Mouse (Mus musculus): ENCODE measurements around the gene Pkdrej. TPM values are rescaled to one million over a fixed set of nuclear protein-coding genes. Genes with fewer than 3 reads are reported as not detected.

Pkdrej gene
- total and polyA plus RNA-seq, 2 experiments from 2014 or later, result 0.66 to 2.4 TPM

GRCm38 (mm10) chr15:85822011-85822359, 451 bp upstream of the Pkdrej start:
- ATAC-seq (ENCODE audit: insufficient read depth, low read depth) (peak; percentile 64), DNase-seq (ENCODE audit: low spot score) (no peak)
- TF ChIP-seq CTCF (IDR thresholded peaks at IDR 0.05; ENCODE audit: low read depth), result peak; percentile 19; the same call in 1 of the 2 replicates
- TF ChIP-seq EP300 (IDR thresholded peaks at IDR 0.05; ENCODE audit: low read depth), result no peak
- Histone ChIP-seq H3K36me3 (replicated peaks; ENCODE audit: control insufficient read depth, insufficient read depth, low read length) (no peaks in the 10 kb centered on the region), H3K9me3 (replicated peaks; ENCODE audit: control insufficient read depth, low read length) (peaks cover 13% of the 10 kb centered on the region), H3K27me3 (ENCODE audit: control insufficient read depth, insufficient read depth, low read length) (peaks cover 14% of the 10 kb centered on the region; the same call in 1 of the 2 replicates), H3K4me1 (ENCODE audit: control insufficient read depth, insufficient read depth) (peaks cover 13% of the 10 kb centered on the region; the same call in 1 of the 2 replicates), H3K4me3 (ENCODE audit: low read depth, low read length) (peak overlapping the region; percentile 51), H3K4me2 (ENCODE audit: low read depth, low read length) (peak overlapping the region; percentile 93), H3K9ac (replicated peaks; ENCODE audit: low read depth, low read length) (peak overlapping the region; percentile 70), H3K27ac (ENCODE audit: low read depth) (no peak overlapping the region)
- 21% methylated on average over 4 of the region's 4 CpGs for whole genome bisulfite sequencing

GRCm38 (mm10) chr15:85813428-85813827, 8.1 kb downstream of the Pkdrej start:
- Histone ChIP-seq H3K36me3 (replicated peaks; ENCODE audit: control insufficient read depth, insufficient read depth, low read length) (no peaks in the 10 kb centered on the region), H3K4me3 (ENCODE audit: low read depth, low read length) (no peak overlapping the region), H3K9me3 (replicated peaks; ENCODE audit: control insufficient read depth, low read length) (peaks cover 17% of the 10 kb centered on the region; the same call in 1 of the 2 replicates), H3K4me1 (ENCODE audit: control insufficient read depth, insufficient read depth) (peaks cover 17% of the 10 kb centered on the region), H3K27me3 (ENCODE audit: control insufficient read depth, insufficient read depth, low read length) (no peaks in the 10 kb centered on the region), H3K4me2 (ENCODE audit: low read depth, low read length) (no peak overlapping the region), H3K9ac (replicated peaks; ENCODE audit: low read depth, low read length) (no peak overlapping the region), H3K27ac (ENCODE audit: low read depth) (no peak overlapping the region)
- ATAC-seq (ENCODE audit: insufficient read depth, low read depth), result no peak
- no peak for TF ChIP-seq EP300 (IDR thresholded peaks at IDR 0.05; ENCODE audit: low read depth)
- no peak for TF ChIP-seq CTCF (IDR thresholded peaks at IDR 0.05; ENCODE audit: low read depth)
- no peak for DNase-seq (ENCODE audit: low spot score)
- 64% methylated on average over 10 of the region's 10 CpGs for whole genome bisulfite sequencing

GRCm38 (mm10) chr15:85811535-85812277, 9.8 kb downstream of the Pkdrej start, which contains the start of gene Cdpf1:
Gene Cdpf1 (minus strand): TSS chr15:85811697.
- peak within 1 kb of the TSS; percentile 62 for H3K4me3 ChIP-seq (ENCODE audit: low read depth, low read length)
- peak within 1 kb of the TSS; percentile 72 for H3K4me2 ChIP-seq (ENCODE audit: low read depth, low read length)
- H3K9me3 ChIP-seq (replicated peaks; ENCODE audit: control insufficient read depth, low read length), result 0 out of 2 replicates have a peak, but pooled peaks cover 10% of the 10 kb centered on the region
- 3% methylated on average over 36 of the region's 36 CpGs for WGBS
- peak; percentile 90 for ATAC-seq (ENCODE audit: insufficient read depth, low read depth)
- peaks cover 17% of the 10 kb centered on the region for H3K4me1 ChIP-seq (ENCODE audit: control insufficient read depth, insufficient read depth)
- H3K9ac ChIP-seq (replicated peaks; ENCODE audit: low read depth, low read length), result peak within 1 kb of the TSS; percentile 60
- peak within 1 kb of the TSS; percentile 97 for H3K27ac ChIP-seq (ENCODE audit: low read depth)
- peak; percentile 96 for DNase-seq (ENCODE audit: low spot score)
- H3K27me3 ChIP-seq (ENCODE audit: control insufficient read depth, insufficient read depth, low read length), result no peaks in the 10 kb centered on the region
- TF ChIP-seq EP300 (IDR thresholded peaks at IDR 0.05; ENCODE audit: low read depth), result no peak; the same call in 1 of the 2 replicates
- TF ChIP-seq CTCF (IDR thresholded peaks at IDR 0.05; ENCODE audit: low read depth), result no peak
- H3K36me3 ChIP-seq (replicated peaks; ENCODE audit: control insufficient read depth, insufficient read depth, low read length), result peaks cover 7% of the 10 kb centered on the region; the same call in 1 of the 2 replicates

- peak; percentile 91 for DNase-seq (ENCODE audit: low spot score)
- peak; percentile 99 for TF ChIP-seq EP300 (IDR thresholded peaks at IDR 0.05; ENCODE audit: low read depth)
- TF ChIP-seq CTCF (IDR thresholded peaks at IDR 0.05; ENCODE audit: low read depth), result peak; percentile 21
- no peaks in the 10 kb centered on the region for H3K27me3 ChIP-seq (ENCODE audit: control insufficient read depth, insufficient read depth, low read length)
- H3K9me3 ChIP-seq (replicated peaks; ENCODE audit: control insufficient read depth, low read length), result 0 out of 2 replicates have a peak, but pooled peaks cover 7% of the 10 kb centered on the region
- peaks cover 17% of the 10 kb centered on the region for H3K4me1 ChIP-seq (ENCODE audit: control insufficient read depth, insufficient read depth)
- H3K4me3 ChIP-seq (ENCODE audit: low read depth, low read length), result peak overlapping the region; percentile 62
- WGBS, result 2% methylated on average over 36 of the region's 36 CpGs
- peak overlapping the region; percentile 60 for H3K9ac ChIP-seq (replicated peaks; ENCODE audit: low read depth, low read length)
- peak overlapping the region; percentile 97 for H3K27ac ChIP-seq (ENCODE audit: low read depth)
- peak overlapping the region; percentile 72 for H3K4me2 ChIP-seq (ENCODE audit: low read depth, low read length)
- H3K36me3 ChIP-seq (replicated peaks; ENCODE audit: control insufficient read depth, insufficient read depth, low read length), result peaks cover 8% of the 10 kb centered on the region; the same call in 1 of the 2 replicates
- ATAC-seq (ENCODE audit: insufficient read depth, low read depth), result peak; percentile 89
Observed at GRCm38 (mm10) chr15:85810806-85811521, 10.6 kb downstream of the Pkdrej start.

- TF ChIP-seq CTCF (IDR thresholded peaks at IDR 0.05; ENCODE audit: low read depth) (no peak), EP300 (IDR thresholded peaks at IDR 0.05; ENCODE audit: low read depth) (no peak)
- Histone ChIP-seq H3K4me3 (ENCODE audit: low read depth, low read length) (peak overlapping the region; percentile 62; the same call in 1 of the 2 replicates), H3K4me1 (ENCODE audit: control insufficient read depth, insufficient read depth) (peaks cover 17% of the 10 kb centered on the region), H3K9me3 (replicated peaks; ENCODE audit: control insufficient read depth, low read length) (0 out of 2 replicates have a peak, but pooled peaks cover 2% of the 10 kb centered on the region), H3K27me3 (ENCODE audit: control insufficient read depth, insufficient read depth, low read length) (no peaks in the 10 kb centered on the region), H3K36me3 (replicated peaks; ENCODE audit: control insufficient read depth, insufficient read depth, low read length) (peaks cover 8% of the 10 kb centered on the region; the same call in 1 of the 2 replicates), H3K4me2 (ENCODE audit: low read depth, low read length) (peak overlapping the region; percentile 72), H3K27ac (ENCODE audit: low read depth) (peak overlapping the region; percentile 97), H3K9ac (replicated peaks; ENCODE audit: low read depth, low read length) (peak overlapping the region; percentile 60; the same call in 1 of the 2 replicates)
- ATAC-seq (ENCODE audit: insufficient read depth, low read depth) (no peak), DNase-seq (ENCODE audit: low spot score) (peak; percentile 76)
- WGBS, result 24% methylated on average over 5 of the region's 5 CpGs
Observed at GRCm38 (mm10) chr15:85810462-85810805, 11.1 kb downstream of the Pkdrej start.

All from heart, postnatal 0 days (tissue).